Mouse (Mus musculus): Measurements from ENCODE around the gene Timm8b. TPM values are rescaled to one million over a fixed set of nuclear protein-coding genes. Genes with fewer than 3 reads are reported as not detected.

Gene Timm8b
- polyA plus RNA-seq, 1 experiment from 2014 or later, result 198 TPM

DNA sequence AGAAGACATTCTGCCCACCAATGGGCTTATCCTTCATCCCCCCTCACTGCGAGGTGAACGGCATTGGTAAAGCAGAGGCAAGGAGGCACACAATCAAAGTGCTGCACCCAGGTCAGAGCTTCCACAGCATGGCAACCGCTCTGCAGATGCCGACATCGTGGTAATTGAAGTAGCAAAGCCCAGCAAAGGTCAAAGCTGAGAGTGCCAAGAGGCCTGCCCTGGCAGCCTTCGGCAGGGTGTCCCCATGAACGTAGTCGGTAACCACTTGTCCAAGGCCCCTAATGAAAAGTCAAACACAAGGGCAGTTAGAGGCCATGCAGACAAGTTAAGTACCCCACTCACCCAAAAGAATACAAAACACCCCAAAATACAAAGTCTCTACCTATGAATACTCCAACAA is 6.7 kb upstream of the Timm8b start:
- TF ChIP-seq EP300 (IDR thresholded peaks at IDR 0.05; ENCODE audit: low read depth) (no peak), CTCF (IDR thresholded peaks at IDR 0.05; ENCODE audit: low read depth) (no peak)
- Histone ChIP-seq H3K9ac (replicated peaks) (no peak overlapping the region), H3K27ac (ENCODE audit: low read depth) (no peak overlapping the region), H3K4me1 (ENCODE audit: insufficient read depth) (peaks cover 12% of the 10 kb centered on the region), H3K27me3 (ENCODE audit: insufficient read depth, low read length) (no peaks in the 10 kb centered on the region), H3K4me2 (ENCODE audit: low read depth, low read length) (no peak overlapping the region), H3K4me3 (ENCODE audit: low read depth, low read length) (no peak overlapping the region), H3K9me3 (ENCODE audit: low read length) (no peaks in the 10 kb centered on the region), H3K36me3 (replicated peaks; ENCODE audit: insufficient read depth, low read length) (peaks cover 50% of the 10 kb centered on the region)
- ATAC-seq (no peak), DNase-seq (no peak)
- WGBS (ENCODE audit: insufficient replicate concordance), result 90% methylated on average over 8 of the region's 8 CpGs

DNA sequence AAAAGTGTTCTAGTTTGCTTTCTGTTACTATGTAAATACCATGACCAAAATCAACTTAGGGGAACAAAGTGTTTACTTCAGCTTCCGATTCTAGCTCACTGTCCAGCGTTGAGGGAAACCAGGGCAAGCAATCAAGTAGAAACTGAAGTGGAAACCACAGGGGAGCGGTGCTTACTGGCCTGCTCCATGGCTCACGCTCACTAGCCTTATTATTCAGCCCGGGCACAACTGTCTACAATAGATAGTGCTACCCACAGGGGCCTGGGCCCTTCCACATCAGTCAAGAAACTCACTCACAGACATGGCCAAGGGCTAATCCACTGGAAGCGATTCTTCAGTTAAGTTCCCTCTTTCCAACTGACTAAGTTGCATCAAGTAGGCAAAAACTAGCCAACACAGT is 2.2 kb upstream of the Timm8b start:
- H3K4me2 ChIP-seq (ENCODE audit: low read depth, low read length), result peak overlapping the region; percentile 92
- H3K4me3 ChIP-seq (ENCODE audit: low read depth, low read length), result peak overlapping the region; percentile 92
- no peak for TF ChIP-seq EP300 (IDR thresholded peaks at IDR 0.05; ENCODE audit: low read depth)
- no peak for TF ChIP-seq CTCF (IDR thresholded peaks at IDR 0.05; ENCODE audit: low read depth)
- H3K9ac ChIP-seq (replicated peaks), result no peak overlapping the region; the same call in 1 of the 2 replicates
- H3K4me1 ChIP-seq (ENCODE audit: insufficient read depth), result peaks cover 27% of the 10 kb centered on the region
- H3K27ac ChIP-seq (ENCODE audit: low read depth), result peak overlapping the region; percentile 86
- 22% methylated on average over 6 of the region's 6 CpGs for WGBS (ENCODE audit: insufficient replicate concordance)
- peaks cover 40% of the 10 kb centered on the region for H3K36me3 ChIP-seq (replicated peaks; ENCODE audit: insufficient read depth, low read length)
- H3K27me3 ChIP-seq (ENCODE audit: insufficient read depth, low read length), result no peaks in the 10 kb centered on the region
- DNase-seq, result peak; percentile 25
- H3K9me3 ChIP-seq (ENCODE audit: low read length), result no peaks in the 10 kb centered on the region
- ATAC-seq, result no peak

DNA sequence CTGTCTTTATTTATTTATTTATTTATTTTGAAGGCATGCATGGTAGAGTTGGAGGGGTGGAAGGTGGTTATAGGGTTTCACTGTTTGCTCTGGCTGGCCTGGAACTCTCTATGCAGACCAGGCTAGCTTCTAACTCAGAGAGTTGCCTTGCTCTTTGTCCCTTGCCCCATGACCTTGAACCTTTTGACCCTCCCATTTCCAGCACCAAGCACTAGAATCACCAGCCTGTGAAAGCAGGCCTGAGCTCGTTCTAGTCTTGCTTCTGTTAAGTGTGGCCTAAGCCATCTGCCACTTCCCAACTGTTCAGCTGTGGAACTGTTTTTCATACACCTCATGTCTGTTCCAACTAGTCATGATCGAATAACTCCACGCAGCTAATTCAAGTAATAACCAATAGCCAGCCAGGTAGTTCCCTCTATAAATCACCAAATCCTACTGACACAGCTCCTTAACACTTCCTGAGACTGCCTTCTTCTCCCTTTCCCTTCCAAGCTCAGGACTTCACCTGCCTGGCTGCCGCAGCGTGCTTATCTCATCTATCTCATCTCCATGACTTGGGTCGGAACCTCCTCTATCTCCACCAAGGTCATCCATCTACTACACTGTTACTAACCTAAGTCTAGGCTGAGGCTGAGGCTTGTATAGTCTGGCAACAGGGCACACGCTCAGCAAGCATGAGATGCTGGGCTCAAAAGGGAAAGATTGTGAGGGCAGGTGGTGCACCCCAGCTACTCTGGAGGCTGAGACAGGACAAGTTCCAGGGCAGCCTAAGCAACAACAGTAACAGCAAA is 1.5 kb upstream of the Timm8b start:
- H3K27ac ChIP-seq (ENCODE audit: low read depth), result peak overlapping the region; percentile 86
- peaks cover 35% of the 10 kb centered on the region for H3K36me3 ChIP-seq (replicated peaks; ENCODE audit: insufficient read depth, low read length)
- peak overlapping the region; percentile 92 for H3K4me3 ChIP-seq (ENCODE audit: low read depth, low read length)
- no peaks in the 10 kb centered on the region for H3K9me3 ChIP-seq (ENCODE audit: low read length)
- no peaks in the 10 kb centered on the region for H3K27me3 ChIP-seq (ENCODE audit: insufficient read depth, low read length)
- DNase-seq (peak; percentile 22), ATAC-seq (no peak)
- TF ChIP-seq EP300 (IDR thresholded peaks at IDR 0.05; ENCODE audit: low read depth) (no peak), CTCF (IDR thresholded peaks at IDR 0.05; ENCODE audit: low read depth) (no peak)
- peak overlapping the region; percentile 92 for H3K4me2 ChIP-seq (ENCODE audit: low read depth, low read length)
- 43% methylated on average over 7 of the region's 7 CpGs for WGBS (ENCODE audit: insufficient replicate concordance)
- peak overlapping the region; percentile 93 for H3K9ac ChIP-seq (replicated peaks)
- H3K4me1 ChIP-seq (ENCODE audit: insufficient read depth), result peaks cover 27% of the 10 kb centered on the region

DNA sequence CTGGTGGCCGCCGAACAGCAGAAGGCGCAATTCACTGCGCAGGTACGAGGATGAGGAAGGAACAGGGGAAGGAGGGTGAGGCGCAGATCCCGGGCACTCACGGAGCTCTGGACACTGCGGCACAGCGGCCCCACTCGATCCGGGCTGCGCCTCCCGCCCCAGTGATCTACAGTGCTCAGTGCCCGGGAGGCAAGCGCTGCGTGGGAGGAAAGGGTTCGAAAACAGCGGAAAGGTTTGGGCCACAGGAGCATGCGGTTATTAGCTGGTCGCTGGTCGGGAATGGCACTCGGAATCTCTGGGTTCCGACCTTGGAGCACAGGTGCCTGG is 251 bp downstream of the Timm8b start:
- no peaks in the 10 kb centered on the region for H3K27me3 ChIP-seq (ENCODE audit: insufficient read depth, low read length)
- peaks cover 27% of the 10 kb centered on the region for H3K4me1 ChIP-seq (ENCODE audit: insufficient read depth)
- H3K4me2 ChIP-seq (ENCODE audit: low read depth, low read length), result peak overlapping the region; percentile 92
- peak overlapping the region; percentile 86 for H3K27ac ChIP-seq (ENCODE audit: low read depth)
- ATAC-seq, result peak; percentile 73
- TF ChIP-seq EP300 (IDR thresholded peaks at IDR 0.05; ENCODE audit: low read depth), result no peak
- TF ChIP-seq CTCF (IDR thresholded peaks at IDR 0.05; ENCODE audit: low read depth), result peak; percentile 51
- H3K36me3 ChIP-seq (replicated peaks; ENCODE audit: insufficient read depth, low read length), result peaks cover 33% of the 10 kb centered on the region
- no peaks in the 10 kb centered on the region for H3K9me3 ChIP-seq (ENCODE audit: low read length)
- WGBS (ENCODE audit: insufficient replicate concordance), result under 1% methylated on average over 24 of the region's 24 CpGs
- peak overlapping the region; percentile 93 for H3K9ac ChIP-seq (replicated peaks)
- H3K4me3 ChIP-seq (ENCODE audit: low read depth, low read length), result peak overlapping the region; percentile 92
- no peak for DNase-seq

DNA sequence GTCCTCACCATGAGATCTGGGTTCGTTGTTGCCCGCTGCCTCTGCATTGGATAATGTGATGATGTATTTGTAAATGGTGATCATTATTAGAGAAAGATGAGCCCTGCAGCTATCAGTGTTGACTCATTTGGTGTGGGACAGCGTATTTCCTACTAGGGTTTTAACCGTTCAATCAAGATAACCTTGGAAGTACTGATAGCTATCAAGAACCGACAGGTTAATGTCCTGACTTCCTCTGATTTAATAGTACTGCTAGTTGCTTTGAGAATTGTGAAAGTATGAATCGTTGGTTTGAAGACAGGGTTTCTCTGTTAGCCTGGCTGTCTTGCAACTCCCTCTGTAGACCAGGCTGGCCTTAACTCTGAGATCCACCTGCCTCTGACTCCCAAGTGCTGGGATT is 628 bp downstream of the Timm8b start:
- Histone ChIP-seq H3K4me2 (ENCODE audit: low read depth, low read length) (peak overlapping the region; percentile 92), H3K4me3 (ENCODE audit: low read depth, low read length) (peak overlapping the region; percentile 92), H3K9ac (replicated peaks) (peak overlapping the region; percentile 93), H3K36me3 (replicated peaks; ENCODE audit: insufficient read depth, low read length) (peaks cover 33% of the 10 kb centered on the region), H3K27ac (ENCODE audit: low read depth) (peak overlapping the region; percentile 86), H3K9me3 (ENCODE audit: low read length) (no peaks in the 10 kb centered on the region), H3K27me3 (ENCODE audit: insufficient read depth, low read length) (no peaks in the 10 kb centered on the region), H3K4me1 (ENCODE audit: insufficient read depth) (peaks cover 27% of the 10 kb centered on the region)
- no peak for TF ChIP-seq CTCF (IDR thresholded peaks at IDR 0.05; ENCODE audit: low read depth)
- no peak for TF ChIP-seq EP300 (IDR thresholded peaks at IDR 0.05; ENCODE audit: low read depth)
- DNase-seq (no peak), ATAC-seq (peak; percentile 7; the same call in 1 of the 2 replicates)
- 3% methylated on average over 6 of the region's 6 CpGs for WGBS (ENCODE audit: insufficient replicate concordance)

DNA sequence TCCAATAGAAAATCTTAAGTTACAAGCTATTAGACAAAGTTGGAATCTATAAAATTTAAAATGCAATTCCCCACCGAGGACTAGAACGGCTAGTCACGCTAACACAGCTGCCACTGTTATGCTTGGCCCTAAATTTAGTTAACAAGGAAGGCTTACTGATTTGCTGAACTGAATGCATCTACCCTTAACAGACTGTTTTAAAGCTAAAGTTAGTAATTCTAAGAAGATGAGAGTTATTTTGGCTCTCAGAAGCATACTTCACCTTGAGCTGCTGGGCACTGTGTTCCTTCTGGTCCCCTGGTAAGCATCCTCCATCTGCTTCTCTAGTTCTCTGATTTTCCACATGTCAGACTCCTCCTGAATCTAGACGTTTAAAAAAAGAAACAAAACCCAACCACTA is 8.4 kb downstream of the Timm8b start:
- Histone ChIP-seq H3K36me3 (replicated peaks; ENCODE audit: insufficient read depth, low read length) (peaks cover 58% of the 10 kb centered on the region), H3K27ac (ENCODE audit: low read depth) (no peak overlapping the region), H3K9me3 (ENCODE audit: low read length) (no peaks in the 10 kb centered on the region), H3K4me1 (ENCODE audit: insufficient read depth) (peaks cover 9% of the 10 kb centered on the region), H3K27me3 (ENCODE audit: insufficient read depth, low read length) (no peaks in the 10 kb centered on the region), H3K4me2 (ENCODE audit: low read depth, low read length) (no peak overlapping the region), H3K9ac (replicated peaks) (no peak overlapping the region), H3K4me3 (ENCODE audit: low read depth, low read length) (no peak overlapping the region)
- 84% methylated on average over 4 of the region's 4 CpGs for WGBS (ENCODE audit: insufficient replicate concordance)
- TF ChIP-seq CTCF (IDR thresholded peaks at IDR 0.05; ENCODE audit: low read depth) (no peak), EP300 (IDR thresholded peaks at IDR 0.05; ENCODE audit: low read depth) (no peak)
- ATAC-seq (no peak), DNase-seq (no peak)
